Mouse (Mus musculus) testis, adult 2 months (tissue): ENCODE measurements at regions not wholly inside any gene's neighbourhood (a gene's known extent, or its start where the extent isn't known, plus 50 kb on each side); places are given as distances from the start of the nearest gene placed in this dataset.

ENCODE experiments used
- CTCF ChIP-seq: fragments of 200-500 bp; IDR thresholded peaks from 2 replicates; pipeline ENCODE4 v1.5.1; 2012; ENCODE audit warnings: low read depth, mild to moderate bottlenecking, inconsistent platforms, low read length, moderate library complexity; ENCODE audit not compliant: control insufficient read depth, insufficient read depth, insufficient replicate concordance
- POLR2A ChIP-seq: fragments of 200-500 bp; IDR thresholded peaks from 2 replicates; pipeline ENCODE4 v1.6.1; 2012; ENCODE audit warnings: low read depth, mild to moderate bottlenecking, inconsistent platforms, low read length, moderate library complexity; ENCODE audit not compliant: control insufficient read depth

GRCm38 (mm10) chr16:73613017-73613416, 798.6 kb downstream of the Robo2 start:
- TF ChIP-seq CTCF (no peak), POLR2A (no peak)
